Mouse (Mus musculus) right cerebral cortex, adult 2 months (tissue): Measurements from ENCODE around the gene Notum.
"Not testable (repeated sequence)": the region's sequence is repeated elsewhere in the genome, so short reads cannot be mapped to it uniquely, and the experiment has no call there.

Source experiments
- DNase-seq, 2 experiments: peaks; one replicate each; pipeline ENCODE4 v3.0.0; 2021 to 2022; ENCODE audit warnings: low spot score in 2 of 2

Notum gene

DNA sequence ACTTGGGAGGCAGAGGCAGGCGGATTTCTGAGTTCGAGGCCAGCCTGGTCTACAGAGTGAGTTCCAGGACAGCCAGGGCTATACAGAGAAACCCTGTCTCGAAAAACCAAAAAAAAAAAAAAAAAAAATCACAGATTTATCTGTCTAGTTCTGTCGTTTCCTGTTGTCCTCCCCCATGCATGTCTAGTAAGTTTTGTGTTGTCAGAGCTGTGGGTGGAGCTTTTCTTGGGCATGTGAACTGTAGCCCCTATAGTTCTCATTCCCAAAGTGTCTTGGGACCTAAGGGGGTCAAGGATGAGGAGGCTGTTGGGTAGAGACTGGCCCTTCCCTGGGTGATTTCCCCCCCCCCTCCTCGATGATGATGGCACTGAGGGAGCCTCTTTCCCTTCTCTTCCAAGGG, 14.9 kb upstream of the Notum start:
- DNase-seq = not testable (repeated sequence)

DNA sequence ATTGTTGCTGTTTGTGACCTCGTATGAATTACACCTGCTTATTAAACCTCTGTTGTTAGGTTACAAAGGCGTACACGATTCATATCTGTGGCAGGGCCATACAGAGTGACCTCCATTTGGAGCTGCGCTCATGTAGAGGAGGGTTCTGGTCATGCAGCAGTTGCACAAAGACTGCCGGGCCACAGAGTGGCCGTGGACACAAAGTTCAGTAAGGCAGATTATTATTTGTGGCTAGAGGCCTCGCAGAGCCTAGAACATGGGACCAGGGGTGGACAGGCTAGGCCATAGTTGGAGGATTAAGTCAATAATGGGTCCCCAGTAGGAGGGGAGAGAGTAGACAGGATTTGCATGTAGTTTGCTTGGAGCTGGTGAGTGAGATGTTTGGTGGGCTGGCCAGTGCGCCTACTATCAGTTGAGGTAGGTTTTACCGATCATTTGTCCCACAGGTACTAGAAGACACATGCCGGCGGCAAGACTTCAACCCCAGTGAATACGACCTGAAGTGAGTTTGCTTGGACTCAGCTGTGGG, 12.7 kb upstream of the Notum start:
- DNase-seq = no peak

DNA sequence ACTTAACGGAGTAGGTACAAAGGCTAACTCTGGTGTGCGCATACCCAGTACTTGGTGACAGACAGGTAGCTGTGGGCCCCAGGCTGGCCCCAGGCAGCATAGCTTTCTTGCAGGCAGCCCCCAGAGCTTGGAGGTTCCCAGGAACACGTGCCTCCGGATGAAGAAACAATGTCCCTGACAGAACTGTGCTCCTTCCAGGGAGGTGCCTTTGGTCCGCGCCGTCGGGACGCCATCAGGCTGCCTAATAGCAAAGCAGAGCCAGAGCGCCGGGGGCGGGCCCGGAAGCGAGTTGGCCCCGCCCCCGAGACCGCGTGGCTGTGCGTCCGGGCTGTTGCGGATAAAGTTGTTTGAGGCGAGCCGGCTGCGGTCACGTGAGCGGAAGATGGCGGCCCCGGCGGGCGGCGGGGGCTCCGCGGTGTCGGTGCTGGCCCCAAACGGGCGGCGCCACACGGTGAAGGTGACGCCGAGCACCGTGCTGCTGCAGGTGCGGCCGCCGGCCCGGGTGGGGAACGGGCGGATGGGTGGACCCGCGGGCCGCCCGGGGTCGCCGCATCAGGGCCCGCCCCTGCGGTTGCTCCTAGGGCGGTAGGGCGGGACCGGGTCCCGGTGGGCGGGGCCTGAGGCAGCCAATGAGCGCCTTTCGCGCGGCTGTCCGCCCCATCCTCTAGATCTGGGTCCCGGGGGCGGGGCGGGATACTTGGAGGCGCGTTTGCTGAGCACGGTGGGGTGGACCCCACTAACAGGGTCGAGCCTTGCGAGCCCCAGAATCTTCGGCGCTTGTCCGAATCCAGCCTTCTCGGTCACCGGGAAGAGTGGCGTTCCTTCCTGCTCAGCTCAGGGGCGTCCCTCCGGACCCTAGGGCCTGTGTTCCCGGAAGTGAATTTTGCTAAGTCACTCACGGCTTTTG, 12.0 kb upstream of the Notum start, which contains the start of gene Aspscr1:
TSS of gene Aspscr1 (plus strand) at position 287 of the 907 bp plus-strand sequence.
- peak; percentile 91 to 94 for DNase-seq

DNA sequence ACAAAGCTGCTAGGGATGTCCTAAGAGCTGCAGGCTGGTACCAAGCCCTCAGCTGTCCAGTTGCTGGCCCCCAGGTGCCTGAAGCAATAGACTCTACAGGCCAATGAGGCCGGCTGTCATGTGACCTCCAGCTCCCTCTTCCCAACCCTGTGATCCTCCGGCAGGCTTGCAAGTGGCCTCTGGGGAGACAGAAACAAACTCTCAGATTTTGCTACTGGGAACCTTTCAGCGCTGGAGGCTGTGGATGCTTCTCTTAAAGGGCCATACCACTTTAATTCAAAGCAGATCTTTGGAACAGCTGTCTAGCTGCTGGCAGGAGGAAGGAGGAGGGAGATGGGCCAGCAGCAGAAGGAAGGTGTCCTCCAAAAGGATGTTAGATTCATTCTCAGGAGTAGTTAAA, 5.6 kb upstream of the Notum start:
- DNase-seq = no peak

DNA sequence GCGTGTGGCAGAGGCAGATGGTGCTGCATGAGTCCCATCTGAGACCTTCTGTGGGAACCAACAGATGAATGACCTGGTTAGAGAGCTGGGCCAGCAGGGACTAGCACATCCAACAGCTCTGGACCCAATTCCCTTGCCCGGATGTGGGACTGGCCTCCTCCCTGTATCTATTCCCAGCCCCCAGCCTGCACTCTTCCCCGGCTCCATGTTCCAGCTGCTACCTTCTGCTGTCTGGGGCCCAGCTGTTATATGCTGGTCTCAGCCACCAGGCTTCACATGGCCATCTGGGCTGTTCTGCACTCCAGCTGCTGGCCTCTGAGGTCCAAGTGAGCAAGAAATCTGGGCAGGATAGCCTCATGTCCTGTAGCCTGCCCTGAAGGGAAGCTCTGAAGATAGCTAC, 4.4 kb upstream of the Notum start:
- no peak for DNase-seq

DNA sequence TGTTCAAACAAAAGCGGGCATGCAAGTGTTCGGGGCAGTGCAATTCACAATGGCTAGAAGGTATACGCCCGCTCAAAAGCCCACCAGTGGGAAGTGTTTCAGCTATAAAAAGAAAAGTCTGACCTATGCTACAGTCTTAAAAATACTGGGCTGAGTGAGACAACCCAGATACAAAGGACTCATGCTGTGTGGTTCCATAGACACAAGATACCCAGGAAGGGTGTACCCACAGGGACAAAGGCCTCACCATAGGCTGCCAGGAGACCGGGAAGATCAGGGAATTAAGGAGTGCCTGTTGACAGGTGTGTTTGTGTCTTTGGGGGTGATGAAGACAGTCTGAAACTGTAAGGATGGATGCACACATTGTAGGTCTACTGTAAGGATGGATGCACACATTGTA, 2.7 kb upstream of the Notum start:
- no peak for DNase-seq

DNA sequence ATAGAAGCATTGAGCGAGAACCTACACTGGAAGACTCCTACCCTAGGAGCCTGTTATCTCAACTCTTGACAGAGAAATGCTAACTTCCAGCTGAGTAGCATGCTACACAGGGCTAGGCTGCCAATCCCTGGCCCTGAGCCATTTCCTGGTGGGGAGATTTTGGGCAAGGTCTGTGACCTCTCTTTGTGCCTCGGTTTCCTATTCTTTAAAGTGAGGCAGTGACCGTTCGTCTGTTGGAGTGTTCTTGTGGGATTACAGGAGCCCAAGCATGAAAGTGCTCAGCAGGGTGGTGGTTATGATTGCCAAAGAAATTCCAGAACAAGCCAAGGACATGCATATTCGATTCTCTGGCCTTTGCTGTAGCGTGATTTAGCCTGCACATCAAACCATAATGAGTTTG, 1.8 kb upstream of the Notum start:
- no peak for DNase-seq

DNA sequence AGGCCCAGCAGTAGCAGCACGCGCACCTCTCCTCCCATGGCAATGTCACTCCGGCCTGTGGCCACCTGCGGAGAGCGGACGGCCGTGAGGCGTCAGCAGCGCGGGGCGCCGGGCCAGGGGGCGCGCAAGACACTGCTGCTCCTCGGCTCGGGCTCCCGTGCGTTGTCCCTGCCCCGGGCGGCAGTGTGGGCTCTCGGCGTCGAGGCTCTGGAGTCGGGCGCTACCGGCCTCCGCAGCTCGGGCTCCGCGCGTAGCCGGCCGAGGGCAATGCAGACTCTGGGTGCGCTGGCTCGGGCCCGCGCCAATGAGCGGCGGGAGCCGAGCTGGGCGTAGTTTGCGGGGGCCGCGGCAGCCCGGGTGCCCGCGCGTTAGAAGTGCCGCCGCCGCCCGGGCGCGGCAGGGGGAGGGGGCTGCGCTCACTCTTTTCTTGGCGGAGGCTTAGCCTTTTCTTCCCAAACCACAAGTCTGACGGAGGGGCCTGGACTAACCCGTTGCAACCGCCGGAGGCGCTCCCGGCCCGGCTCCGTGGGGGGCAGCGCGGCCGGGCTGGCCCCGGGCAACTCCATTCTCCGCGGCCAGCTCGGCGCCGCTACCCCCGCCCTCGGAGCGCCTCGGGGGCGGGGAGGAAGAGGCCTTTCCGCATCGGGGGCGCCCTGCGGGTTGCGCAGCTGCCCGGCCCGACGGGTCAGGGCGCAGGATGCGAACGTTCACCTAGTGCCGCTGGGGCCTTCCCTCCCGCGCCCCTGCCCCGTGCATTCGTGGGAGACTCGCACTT, 487 bp downstream of the Notum start:
- DNase-seq = no peak

DNA sequence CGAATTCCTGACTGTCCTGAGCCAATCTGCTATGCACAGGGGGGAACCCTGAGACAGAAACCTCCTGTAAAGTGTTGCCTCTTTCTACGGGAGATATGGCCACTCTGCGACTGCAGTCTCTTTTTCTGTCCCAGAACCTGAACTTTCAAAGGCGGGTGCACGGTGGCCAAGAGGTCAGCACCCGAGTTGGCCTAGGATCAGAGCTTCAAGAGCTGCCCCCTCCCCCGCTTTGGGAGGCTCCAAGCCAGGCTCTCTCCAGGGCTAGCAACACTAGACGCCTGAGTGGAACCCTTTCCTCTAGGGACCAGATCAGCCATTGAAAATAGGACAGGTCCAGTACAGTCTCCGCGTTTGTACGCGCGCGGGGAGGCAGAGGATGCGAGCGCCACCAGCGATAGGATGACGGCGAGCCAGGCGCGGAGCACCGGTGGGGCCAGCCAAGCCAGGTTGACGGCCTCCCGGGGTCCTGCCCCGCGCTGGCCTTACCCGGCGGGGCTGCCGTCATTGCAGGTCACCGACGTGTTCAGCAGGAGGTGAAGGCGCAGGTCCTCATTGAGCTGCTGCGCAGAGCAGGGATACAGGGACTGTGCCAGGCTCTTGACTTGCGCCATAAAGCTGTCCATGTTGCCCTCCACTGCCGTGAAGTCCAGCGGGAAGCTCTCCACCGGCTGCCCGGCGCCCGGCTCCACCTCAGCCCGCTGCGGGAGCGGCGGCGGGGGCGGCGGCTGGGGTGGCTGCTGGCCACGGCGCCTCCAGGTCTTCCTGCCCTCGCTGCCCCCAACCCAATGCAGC, 1.3 kb downstream of the Notum start:
- no peak for DNase-seq

DNA sequence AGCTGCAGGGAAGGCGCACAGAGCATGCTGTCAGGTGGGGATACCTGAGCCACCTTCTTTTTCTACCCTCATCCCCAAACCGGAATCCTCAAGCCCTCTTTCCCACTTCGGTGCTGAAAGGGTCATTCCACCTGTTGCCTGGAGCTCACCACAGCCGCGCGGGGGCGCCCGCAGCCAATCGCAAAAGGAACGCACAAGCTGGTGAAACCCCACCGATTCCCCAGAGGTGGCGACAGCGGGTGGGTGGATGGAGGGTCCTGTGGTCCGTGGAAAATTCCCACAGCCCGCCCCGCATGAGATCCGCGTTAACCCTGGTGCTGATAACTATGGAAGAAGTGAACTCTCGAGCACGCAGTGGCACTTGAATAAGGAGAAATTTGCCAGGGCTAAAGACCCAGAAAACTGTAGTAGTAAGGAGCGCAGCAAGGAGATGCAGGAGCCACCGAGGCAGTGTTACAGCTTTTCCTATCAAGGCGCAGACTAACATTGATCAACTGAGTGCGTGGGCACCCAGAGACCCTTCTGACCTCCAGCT, 2.0 kb downstream of the Notum start:
- peak; percentile 65 to 72 for DNase-seq

DNA sequence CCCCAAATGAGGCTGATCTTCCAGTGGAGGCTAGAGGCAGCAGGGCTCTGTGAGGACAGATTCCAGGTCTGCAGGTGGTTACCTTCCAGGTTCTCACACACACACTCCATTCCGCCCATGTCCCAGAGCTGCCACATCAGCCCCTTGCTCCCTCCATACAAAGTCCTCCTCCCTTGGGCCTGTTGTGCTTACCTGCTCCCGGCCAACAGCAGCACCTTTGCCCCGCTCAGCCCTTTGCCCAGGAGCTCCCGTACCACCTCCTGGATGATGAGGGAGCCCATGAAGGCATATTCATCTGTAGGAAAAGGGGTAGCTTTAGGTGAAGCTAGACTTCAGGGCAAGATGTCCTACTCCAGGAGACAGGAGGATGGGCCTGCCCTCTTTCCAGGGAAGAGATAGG, 3.7 kb downstream of the Notum start:
- DNase-seq = no peak

DNA sequence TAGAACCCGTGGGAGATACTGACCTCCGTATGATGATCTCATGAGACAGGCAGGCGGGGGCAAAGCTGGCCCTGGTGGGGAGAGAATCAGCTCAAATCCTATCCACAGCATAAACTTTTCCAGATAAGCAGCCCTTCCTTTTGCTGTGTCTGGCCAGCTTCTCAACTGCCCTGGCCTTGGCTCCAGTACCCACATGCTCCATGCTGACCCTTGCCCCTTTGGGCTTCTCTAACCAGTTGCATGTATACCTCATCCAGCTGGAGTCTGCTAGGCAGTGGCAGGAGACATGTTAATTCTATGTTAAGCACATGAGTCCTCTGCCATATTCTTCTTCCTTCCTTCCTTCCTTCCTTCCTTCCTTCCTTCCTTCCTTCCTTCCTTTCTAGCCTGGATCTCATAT, 6.2 kb downstream of the Notum start:
- no peak for DNase-seq

DNA sequence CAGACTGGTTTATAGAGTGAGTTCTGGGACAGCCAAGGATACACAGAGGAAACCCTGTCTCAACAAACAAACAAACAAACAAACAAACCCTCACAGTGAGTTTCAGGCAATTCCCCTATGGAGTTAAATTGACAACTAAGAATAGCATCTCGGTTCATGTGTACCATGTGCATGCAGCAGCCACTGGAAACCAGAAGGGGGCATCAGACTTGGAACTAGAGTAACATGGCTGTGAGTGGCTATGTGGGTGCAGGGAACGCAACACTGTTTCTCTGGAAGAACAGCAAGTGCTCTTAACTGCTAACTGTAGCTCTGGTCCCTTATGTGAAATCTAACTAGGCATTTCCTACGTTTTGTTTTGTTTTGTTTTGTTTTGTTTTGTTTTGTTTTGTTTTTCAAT, 9.1 kb downstream of the Notum start:
- no peak for DNase-seq

DNA sequence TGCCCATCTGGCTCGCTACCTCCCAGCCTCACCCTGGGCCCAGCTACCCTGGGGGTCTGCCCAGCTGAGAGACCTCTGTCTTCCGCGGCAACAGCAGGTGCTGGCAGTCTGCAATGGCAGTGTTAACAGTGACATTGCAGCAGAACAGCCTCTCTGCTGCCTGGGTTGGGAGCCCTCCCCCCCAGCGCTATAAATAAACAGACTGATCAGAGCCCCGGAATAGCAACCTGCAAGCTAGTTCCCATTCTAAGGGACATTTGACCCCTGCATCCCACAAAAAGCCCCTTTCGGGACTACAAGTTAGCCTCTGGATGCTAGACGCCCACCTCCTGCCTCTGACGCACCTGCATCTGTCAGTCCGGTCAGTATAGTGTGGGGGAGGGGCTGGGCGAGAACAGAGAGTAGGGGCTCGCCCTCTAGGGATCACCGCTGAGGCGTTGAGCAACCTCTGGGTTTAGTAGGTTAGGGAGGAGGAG, 12.9 kb downstream of the Notum start, which contains the start of gene Myadml2:
TSS of gene Myadml2 (minus strand) at position 158 of the 476 bp plus-strand sequence.
- DNase-seq = peak; percentile 50 to 57

DNA sequence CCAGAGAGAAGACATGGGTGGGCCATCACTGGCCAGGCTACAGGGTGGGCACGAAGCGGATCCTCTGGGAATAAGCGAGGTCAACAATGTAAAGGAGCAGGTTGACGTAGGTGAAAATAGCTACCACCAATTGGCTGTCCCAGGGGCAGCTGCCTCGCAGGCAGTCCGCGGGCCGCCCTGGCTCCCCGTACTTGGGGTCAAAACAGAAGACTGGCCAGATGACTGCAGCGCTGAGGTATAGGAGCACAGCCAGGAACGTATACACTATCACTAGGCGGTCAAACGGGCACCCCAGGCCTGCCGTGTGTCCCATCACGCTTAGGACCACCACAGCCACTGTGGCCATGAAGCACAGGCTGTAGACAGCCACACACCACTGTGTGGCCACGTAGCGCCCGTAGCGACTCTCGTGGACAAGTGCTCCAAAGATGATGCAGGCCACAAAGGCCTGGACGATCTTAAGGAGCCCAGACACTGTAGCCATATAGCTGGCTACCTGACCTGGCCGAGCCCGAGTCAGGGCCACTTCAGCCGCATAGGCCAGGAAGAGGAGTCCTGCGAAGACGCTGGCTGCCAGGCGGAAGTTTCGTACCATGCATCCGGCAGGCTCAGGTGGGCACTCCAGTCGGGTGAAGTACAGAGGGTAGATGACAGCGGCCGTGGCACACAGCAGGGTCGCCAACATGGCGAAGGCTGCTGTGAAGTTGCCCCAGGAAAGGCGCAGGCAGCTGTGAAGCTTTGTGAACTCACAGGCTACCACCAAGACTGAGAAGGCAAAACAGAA, 13.7 kb downstream of the Notum start:
- no peak for DNase-seq

DNA sequence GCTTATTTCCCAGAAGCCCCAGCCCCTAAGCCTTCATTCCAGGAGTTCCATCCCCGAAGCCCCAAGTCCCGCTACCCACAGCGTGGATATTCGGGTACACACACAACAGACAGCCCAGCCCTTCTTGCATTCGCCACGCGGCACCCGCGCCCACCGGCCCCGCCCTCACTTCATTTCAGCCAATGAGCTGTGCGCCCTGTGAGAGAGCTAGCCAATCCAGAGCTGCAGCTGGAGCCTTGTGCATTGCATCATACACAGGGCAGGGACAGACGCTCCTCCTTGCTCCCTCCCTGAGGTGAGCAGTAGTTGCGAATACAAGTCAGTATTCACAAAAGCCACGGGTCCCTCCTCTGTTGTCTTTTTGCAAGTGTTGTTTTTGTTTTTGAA, 17.4 kb downstream of the Notum start, which contains the start of gene Pycr1:
TSS of gene Pycr1 (minus strand) at position 169 of the 387 bp plus-strand sequence.
- DNase-seq = peak; percentile 96 to 97

DNA sequence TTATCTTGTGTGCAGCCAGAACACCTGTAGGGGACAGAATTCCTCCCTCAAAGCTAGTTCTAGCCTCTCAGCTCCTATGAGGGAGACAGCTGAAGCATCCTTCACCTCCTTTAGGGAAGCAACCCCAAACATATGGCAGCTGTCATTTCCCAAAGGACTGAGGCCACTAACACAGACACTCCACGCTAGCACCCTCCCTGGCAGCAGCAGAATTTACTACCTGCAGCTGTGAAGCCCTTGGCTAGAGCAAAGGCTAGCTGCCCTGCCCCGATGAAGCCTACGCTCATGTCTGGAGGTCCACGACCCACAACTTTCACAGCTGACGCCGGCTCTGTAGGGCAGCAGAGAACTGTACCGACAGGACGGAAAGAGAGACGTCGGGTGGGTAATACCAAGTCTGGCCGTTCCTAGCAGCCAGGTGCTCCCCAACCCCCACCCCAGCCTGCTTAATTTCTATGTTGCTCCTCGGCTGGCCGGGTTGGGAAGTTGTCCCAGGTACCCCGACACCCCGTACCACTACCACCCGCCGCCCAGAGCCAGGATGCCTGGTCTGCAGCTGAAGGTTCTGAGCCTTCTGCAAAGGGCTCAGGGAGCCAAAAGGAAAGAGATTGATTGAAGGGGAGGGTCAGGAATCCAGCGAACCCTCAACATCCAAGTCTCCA, 17.9 kb downstream of the Notum start:
- no peak for DNase-seq

DNA sequence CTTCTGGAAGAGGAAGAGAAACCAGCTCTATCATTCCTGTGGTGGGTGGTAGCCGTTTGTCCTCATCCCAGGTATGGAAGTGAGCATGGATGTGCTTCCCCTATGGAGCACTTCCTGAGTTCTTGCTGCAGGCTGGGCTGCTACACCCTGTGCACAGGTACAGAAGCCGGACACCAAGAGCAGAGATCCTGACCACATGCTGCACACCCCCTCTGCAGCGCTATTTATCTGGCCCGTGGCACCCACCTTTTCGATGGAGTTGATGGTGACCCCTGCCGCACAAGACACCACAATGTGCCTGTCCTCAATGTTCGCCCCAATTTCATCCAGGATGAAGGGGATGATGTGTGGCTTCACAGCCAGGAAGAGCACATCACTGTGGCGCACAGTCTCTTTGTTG, 19.1 kb downstream of the Notum start:
- no peak for DNase-seq

DNA sequence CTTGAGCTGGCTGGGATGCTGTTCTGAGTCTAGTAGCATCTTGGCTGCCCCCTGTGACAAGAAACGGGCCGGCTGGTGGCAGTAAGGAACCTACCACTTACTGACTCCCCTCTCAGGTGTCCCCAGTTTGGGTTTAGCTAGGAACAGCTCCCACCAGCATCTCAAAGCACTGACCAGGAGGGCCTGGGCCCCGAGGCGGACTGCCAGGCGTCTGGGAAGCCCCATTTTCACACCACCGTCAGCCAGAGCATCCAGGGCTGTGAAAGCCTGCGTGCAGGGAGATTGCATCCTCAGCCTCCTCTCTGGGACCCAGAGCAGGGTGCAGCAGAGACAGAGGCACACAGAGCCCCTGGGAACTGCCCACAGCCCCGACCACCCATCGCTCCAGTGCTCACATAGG, 19.7 kb downstream of the Notum start:
- DNase-seq = no peak

DNA sequence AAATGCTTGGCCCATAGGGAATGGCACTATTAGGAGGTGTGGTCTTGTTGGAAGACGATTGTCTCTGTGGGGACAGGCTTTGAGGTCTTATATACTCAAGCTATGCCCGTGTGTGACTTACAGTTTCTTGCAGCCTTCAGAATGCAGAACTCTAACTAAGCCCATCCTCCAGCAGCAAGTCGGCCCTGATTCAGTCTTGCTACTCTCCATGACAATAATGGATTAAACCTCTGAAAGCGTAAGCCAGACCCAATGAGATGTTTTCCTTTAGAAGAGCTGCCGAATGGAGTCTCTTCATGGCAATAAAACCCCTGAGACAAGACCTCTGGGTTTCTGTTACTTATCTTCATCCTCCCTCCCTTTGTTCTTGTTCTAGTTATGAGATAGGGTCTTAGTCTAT, 26.2 kb downstream of the Notum start:
- DNase-seq = no peak
